Mouse (Mus musculus) olfactory bulb, adult 2 months (tissue): ENCODE measurements around the gene Vmn2r56. TPM values are rescaled to one million over a fixed set of nuclear protein-coding genes. Genes with fewer than 3 reads are reported as not detected.
"Not testable (repeated sequence)": the region's sequence is repeated elsewhere in the genome, so short reads cannot be mapped to it uniquely, and the experiment has no call there.

Source experiments
- H3K27ac ChIP-seq: fragments of 200-500 bp; 2 replicates; pipeline ENCODE4 v1.5.1; 2012; ENCODE audit warnings: low read depth, low read length; ENCODE audit not compliant: insufficient read depth
- H3K4me1 ChIP-seq: fragments of 200-500 bp; 2 replicates; pipeline ENCODE4 v1.6.1; 2012; ENCODE audit warnings: low read length; ENCODE audit not compliant: control insufficient read depth, insufficient read depth
- H3K4me3 ChIP-seq: fragments of 200-500 bp; 2 replicates; pipeline ENCODE4 v1.5.1; 2012; ENCODE audit warnings: mild to moderate bottlenecking, low read depth, low read length, moderate library complexity; ENCODE audit not compliant: insufficient read depth
- CTCF ChIP-seq: fragments of 200-500 bp; IDR thresholded peaks from 2 replicates; pipeline ENCODE4 v1.5.1; 2012; ENCODE audit warnings: low read depth, mild to moderate bottlenecking, low read length, moderate library complexity; ENCODE audit not compliant: insufficient read depth
- POLR2A ChIP-seq: fragments of 200-500 bp; IDR thresholded peaks from 2 replicates; pipeline ENCODE4 v1.6.1; 2012; ENCODE audit warnings: mild to moderate bottlenecking, low read depth, low read length, moderate library complexity; ENCODE audit not compliant: insufficient read depth
- WGBS: fragments of 180-500 bp; shearing (Covaris S2); methylation state at CpG from one replicate; pipeline ENCODE4 v1.1.7; 2018; 5-methylcytosine and 5-hydroxymethylcytosine counted together
- polyA plus RNA-seq: library from polyadenylated mRNA; stranded (reverse); fragments of >200 nt; gene quantifications from 2 replicates; pipeline ENCODE4 v1.2.4, GENCODE M21; 2012; ENCODE audit warnings: low replicate concordance; ENCODE audit not compliant: missing spikeins, insufficient read depth, insufficient read length

Vmn2r56 gene
- not detected in 2 replicates for polyA plus RNA-seq

DNA sequence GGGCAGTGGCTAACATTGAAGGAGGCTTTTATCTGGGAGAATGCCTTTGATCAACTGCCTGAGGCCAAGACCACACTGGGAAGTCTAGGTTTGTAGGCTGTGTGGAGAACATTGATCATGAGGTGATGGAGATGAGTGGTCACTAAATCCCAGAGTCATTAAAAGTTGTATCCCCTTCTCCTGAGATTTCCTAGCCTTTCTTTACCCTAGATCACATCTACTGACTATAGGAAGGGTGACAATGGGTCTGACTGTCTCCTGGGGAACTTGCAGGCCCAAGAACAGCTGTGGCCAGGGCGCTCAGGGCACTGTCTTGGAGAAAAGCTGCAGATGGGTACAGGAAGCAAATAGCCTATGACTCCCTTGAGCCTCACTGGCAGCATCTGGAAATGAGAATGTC, at the start of gene Vmn2r56:
Gene Vmn2r56 (minus strand): TSS at position 101 of the 400 bp plus-strand sequence.
- TF ChIP-seq POLR2A (no peak), CTCF (no peak)
- 53% methylated on average over 1 of the region's 1 CpGs for WGBS
- H3K4me3 ChIP-seq: no peak within 1 kb of the TSS
- no peak within 1 kb of the TSS for H3K27ac ChIP-seq
- no peaks in the 10 kb centered on the region for H3K4me1 ChIP-seq

DNA sequence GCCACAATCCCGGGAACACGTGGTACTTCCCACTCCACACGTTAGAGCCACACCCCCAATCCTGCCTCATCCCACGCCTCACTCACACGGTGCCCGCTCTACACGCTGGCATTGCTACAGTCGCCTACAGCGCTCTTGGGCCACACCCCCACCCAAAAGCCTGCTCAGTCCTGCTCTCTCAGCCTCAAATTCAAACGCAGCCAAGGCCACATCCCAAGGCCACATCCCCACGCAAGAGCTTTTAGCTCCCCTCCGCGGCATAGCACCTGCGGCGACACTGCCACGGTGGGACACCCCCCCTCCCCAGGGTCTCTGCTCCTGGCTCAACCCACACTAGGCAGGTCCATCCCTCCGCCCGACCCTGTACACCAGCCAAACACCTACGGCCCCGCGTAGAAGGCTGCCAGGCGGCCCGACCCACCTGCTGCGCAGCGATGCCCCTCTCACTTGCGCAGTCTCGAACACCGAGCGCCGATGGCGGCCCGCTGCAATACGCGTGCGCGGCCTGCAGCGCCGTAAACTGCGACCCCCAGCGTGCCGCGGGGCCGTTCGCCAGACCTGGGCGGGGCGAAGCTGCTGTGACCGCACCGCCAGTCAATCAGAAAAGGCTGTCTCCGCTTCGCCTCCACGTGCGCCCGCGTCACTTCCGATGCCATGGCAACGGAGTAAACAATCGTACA, 45.5 kb upstream of the Vmn2r56 start:
- Histone ChIP-seq H3K27ac (peak overlapping the region; percentile 35; the same call in 1 of the 2 replicates), H3K4me1 (peaks cover 11% of the 10 kb centered on the region; the same call in 1 of the 2 replicates), H3K4me3 (peak overlapping the region; percentile 87)
- under 1% methylated on average over 57 of the region's 57 CpGs for WGBS
- TF ChIP-seq POLR2A (no peak), CTCF (no peak)

DNA sequence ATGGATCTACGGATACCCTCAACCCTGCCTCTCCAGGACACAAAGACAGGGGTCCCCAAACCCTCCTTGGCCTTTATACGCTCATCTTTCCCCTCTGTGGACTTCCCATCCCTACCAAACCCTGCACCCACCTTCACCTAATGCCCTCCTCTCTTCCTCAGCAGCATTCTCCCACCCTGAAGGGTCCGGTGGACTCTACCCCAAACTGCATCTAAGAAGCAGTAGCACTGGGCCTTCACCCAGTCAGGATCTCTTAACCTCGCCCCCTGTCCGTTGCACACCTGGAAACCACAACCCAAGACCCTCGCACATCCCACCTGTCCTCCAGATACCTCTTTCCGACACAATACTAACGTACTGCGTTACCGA, 45.0 kb upstream of the Vmn2r56 start:
- Histone ChIP-seq H3K4me3 (peak overlapping the region; percentile 87), H3K4me1 (peaks cover 11% of the 10 kb centered on the region; the same call in 1 of the 2 replicates), H3K27ac (no peak overlapping the region)
- no peak for TF ChIP-seq CTCF
- 19% methylated on average over 10 of the region's 10 CpGs for WGBS

DNA sequence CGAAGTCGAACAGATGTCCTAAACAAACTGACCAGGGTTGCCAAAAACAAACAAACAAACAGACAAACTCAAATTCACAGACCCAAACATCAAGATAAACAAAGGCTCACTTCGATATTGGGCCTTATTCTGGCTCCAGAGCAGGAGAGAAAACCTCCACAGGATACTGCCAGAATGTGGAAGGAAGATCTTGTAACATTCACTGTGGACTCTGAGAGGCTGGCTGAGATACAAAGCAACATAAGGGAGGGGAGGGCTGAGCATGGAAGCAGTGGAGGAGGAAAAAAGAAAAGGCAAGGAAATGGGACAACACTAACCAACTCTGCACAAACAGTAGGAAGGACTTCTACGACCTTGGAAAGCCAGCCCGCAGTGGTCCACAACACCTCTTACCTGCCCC, 44.3 kb upstream of the Vmn2r56 start:
- no peak overlapping the region for H3K4me3 ChIP-seq
- H3K27ac ChIP-seq: no peak overlapping the region
- no peak for TF ChIP-seq POLR2A
- no peak for TF ChIP-seq CTCF
- peaks cover 11% of the 10 kb centered on the region; the same call in 1 of the 2 replicates for H3K4me1 ChIP-seq
- WGBS: 78% methylated on average over 5 of the region's 5 CpGs

DNA sequence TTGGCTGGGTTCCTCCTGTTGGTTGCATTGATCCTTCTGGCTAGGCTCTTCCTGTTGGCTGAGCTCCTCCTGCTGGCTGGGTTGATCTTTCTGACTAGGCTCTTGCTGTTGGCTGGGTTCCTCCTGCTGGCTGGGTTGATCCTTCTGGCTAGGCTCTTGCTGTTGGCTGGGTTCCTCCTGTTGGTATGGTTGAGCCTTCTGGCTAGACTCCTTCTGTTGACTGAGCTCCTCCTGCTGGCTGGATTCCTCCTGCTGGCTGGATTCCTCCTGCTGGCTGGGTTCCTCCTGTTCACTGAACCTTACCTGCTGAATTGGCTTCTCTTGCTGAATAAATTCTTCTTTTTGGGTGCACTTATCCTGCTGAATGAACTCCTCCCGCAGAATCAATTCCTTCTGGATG, 39.8 kb upstream of the Vmn2r56 start:
- Histone ChIP-seq H3K4me3 (no peak overlapping the region), H3K4me1 (peaks cover 3% of the 10 kb centered on the region; the same call in 1 of the 2 replicates), H3K27ac (no peak overlapping the region)
- TF ChIP-seq POLR2A (no peak), CTCF (no peak)
- WGBS: 60% methylated on average over 1 of the region's 1 CpGs

DNA sequence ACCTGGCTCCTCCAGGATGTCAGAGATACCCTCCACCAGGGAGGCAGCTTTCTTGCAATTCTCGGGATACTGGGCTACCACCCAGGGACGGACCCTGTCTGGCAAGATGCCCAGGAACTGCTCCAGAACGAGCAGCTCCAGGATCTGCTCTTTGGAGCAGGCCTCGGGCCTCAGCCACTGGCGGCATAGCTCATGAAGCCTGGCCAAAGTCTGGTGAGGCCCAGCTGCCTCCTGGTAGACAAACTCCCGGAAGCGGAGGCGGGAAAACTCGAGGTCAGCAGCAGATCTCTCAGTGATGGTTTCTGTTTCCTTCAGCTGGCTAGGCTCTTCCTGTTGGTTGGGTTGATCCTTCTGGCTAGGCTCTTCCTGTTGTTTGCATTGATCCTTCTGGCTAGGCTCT, 39.3 kb upstream of the Vmn2r56 start:
- no peak overlapping the region for H3K4me3 ChIP-seq
- H3K4me1 ChIP-seq: no peaks in the 10 kb centered on the region
- 68% methylated on average over 9 of the region's 9 CpGs for WGBS
- TF ChIP-seq CTCF (no peak), POLR2A (no peak)
- no peak overlapping the region for H3K27ac ChIP-seq

DNA sequence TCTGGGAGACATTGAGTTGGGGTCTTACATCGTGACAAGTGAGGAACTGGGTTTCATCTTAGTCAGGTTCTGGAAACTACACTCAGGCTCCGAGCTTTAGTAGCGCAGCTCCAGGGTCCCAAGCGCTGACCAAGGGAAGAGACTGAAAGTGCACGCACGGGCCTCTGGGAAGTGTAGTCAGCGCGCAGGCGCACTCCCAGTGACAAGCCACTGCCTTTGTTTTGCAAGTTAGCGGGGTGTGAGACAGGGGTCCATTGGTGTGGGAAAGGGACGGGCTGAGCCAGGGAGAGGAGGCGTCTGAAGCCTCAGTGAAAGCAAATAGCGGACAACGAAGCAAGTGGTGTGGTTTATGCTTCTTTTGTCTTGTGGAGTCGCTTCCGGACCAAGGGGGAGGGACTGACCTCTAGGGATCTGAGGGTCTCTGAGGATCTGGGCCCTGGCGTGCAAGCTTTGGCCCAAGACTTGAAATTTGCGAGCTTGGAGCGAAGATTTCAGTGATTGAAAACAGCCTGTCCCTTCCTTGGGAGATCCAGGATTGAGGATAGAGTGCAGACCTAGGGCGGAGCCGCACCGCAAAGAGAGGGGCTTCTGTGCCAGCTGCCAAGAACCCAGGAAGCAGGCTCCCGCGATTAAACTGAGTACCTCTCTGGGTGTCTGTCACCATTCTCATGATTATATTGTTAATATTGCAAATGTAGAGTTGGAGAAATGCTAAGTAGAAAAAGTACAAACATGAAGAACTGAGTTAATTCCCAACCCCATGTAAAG, 14.8 kb upstream of the Vmn2r56 start:
- TF ChIP-seq CTCF: no peak
- no peak for TF ChIP-seq POLR2A
- WGBS: 77% methylated on average over 24 of the region's 24 CpGs
- Histone ChIP-seq H3K4me3 (peak overlapping the region; percentile 26; the same call in 1 of the 2 replicates), H3K27ac (no peak overlapping the region), H3K4me1 (no peaks in the 10 kb centered on the region)

DNA sequence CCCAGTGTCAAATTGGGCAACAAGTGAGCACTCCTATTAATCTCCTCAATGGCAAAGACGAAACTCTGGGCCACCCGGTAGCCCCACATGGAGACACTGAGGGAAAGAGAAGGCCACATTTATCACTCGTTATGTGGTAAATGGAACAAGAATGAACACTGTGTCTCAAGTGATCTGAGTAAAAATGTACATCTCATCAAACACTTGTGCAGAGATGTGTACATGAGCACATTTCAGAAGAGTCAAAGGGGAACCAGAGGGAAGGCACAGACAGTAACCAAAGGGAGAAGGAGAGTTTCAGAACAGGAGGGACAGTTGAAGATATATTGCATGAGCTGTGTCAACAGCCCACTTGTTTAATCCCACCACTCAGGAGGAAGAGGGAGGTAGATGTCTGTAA, 49.9 kb downstream of the Vmn2r56 start, which contains the start of gene Vmn2r55:
Gene Vmn2r55 (minus strand): TSS at position 101 of the 400 bp plus-strand sequence.
- not testable (repeated sequence) for H3K4me3 ChIP-seq, H3K27ac ChIP-seq, H3K4me1 ChIP-seq
- WGBS: 88% methylated on average over 3 of the region's 3 CpGs

DNA sequence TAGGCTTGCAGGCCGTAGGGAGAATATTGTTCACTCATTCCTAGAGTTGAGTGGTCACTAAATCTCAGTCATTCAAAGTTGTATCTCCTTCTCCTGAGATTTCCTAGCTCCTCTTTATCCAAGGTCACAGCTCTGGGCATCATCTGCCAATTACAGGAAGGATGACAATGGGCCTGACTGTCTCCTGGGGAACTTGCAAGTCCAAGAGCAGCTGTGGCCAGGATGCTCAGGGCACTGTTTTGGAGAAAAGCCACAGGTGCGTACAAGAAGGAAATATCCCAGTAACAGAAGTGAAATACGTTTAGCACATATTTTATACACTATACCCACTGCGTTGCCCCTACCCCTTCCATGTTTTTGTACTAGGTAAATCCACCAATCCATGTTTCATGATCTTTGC, 94.6 kb downstream of the Vmn2r56 start, which contains the start of gene Vmn2r54:
Gene Vmn2r54 (minus strand): TSS at position 101 of the 400 bp plus-strand sequence.
- 82% methylated on average over 3 of the region's 4 CpGs for WGBS
- not testable (repeated sequence) for H3K4me1 ChIP-seq

More for the DNA sequence above, 94.6 kb downstream of the Vmn2r56 start, which contains the start of gene Vmn2r54:
- not testable (repeated sequence) for H3K4me3 ChIP-seq, H3K27ac ChIP-seq

Other genes starting within 250 kb of the Vmn2r56 start
- gene 2900092C05Rik, start 222.5 kb downstream of the Vmn2r56 start, polyA plus RNA-seq: not detected in 2 replicates
- not detected in 2 replicates for gene Vmn2r53, start 126.2 kb downstream of the Vmn2r56 start, polyA plus RNA-seq
- gene Vmn2r54, start 94.7 kb downstream of the Vmn2r56 start, polyA plus RNA-seq: not detected in 2 replicates
- not detected in 2 replicates for gene Vmn2r55, start 50.0 kb downstream of the Vmn2r56 start, polyA plus RNA-seq
- not detected in 2 replicates for gene Zscan18, start 68.6 kb upstream of the Vmn2r56 start, polyA plus RNA-seq
- not detected in 2 replicates for gene Zfp329, start 83.9 kb upstream of the Vmn2r56 start, polyA plus RNA-seq
- gene Zfp110, start 99.8 kb upstream of the Vmn2r56 start, polyA plus RNA-seq: not detected in 2 replicates
- not detected in 2 replicates for gene Zfp128, start 146.2 kb upstream of the Vmn2r56 start, polyA plus RNA-seq
- gene Zscan22, start 162.8 kb upstream of the Vmn2r56 start, polyA plus RNA-seq: not detected in 2 replicates
- 651 TPM in 1 of 2 replicates, not detected in the other for gene Rps5, start 187.3 kb upstream of the Vmn2r56 start, polyA plus RNA-seq
- not detected in 2 replicates for gene Rnf225, start 192.4 kb upstream of the Vmn2r56 start, polyA plus RNA-seq
- not detected in 2 replicates for gene Zfp324, start 230.8 kb upstream of the Vmn2r56 start, polyA plus RNA-seq
- gene Zfp446, start 242.8 kb upstream of the Vmn2r56 start, polyA plus RNA-seq: not detected in 2 replicates